Mouse (Mus musculus) olfactory bulb, adult 2 months (tissue): Measurements from ENCODE around the gene Nsun2.

Source experiments
- CTCF ChIP-seq: fragments of 200-500 bp; IDR thresholded peaks from 2 replicates; pipeline ENCODE4 v1.5.1; 2012; ENCODE audit warnings: low read depth, mild to moderate bottlenecking, low read length, moderate library complexity; ENCODE audit not compliant: insufficient read depth
- POLR2A ChIP-seq: fragments of 200-500 bp; IDR thresholded peaks from 2 replicates; pipeline ENCODE4 v1.6.1; 2012; ENCODE audit warnings: mild to moderate bottlenecking, low read depth, low read length, moderate library complexity; ENCODE audit not compliant: insufficient read depth

DNA sequence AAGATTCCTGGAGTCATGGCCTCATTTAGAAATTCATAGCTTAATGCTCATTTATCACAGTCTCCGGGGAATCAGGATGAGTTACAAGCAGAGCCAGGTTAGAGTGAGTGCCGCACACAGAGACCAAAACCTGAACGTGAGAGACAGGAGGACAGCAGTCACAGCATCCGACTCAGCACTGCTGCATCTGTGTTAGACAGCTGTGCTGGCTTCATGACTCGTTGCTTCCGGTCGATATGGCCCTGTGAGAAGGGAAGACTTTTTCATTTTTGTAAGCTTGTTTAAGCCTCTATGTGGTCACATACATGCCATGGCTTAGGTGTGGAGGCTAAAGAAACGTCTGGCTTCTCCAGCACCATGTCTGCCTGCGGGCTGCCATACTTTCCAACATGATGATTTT lies 104.1 kb downstream of the Nsun2 start:
- TF ChIP-seq POLR2A (no peak), CTCF (no peak)
